Mouse (Mus musculus) limb, embryonic 15.5 days (tissue): ENCODE results near the gene Spata32. TPM values are rescaled to one million over a fixed set of nuclear protein-coding genes. Genes with fewer than 3 reads are reported as not detected.

Experiments used
- polyA plus RNA-seq: library from polyadenylated mRNA; unstranded; fragments of >200 nt; fragmentation: Nextera tagmentation; extraction: Ambion mirVana; gene quantifications from 2 replicates; pipeline ENCODE4 v1.2.1, GENCODE M21; 2015

Spata32 gene
- polyA plus RNA-seq, 1 experiment from 2014 or later, result not detected

Other genes with a start within 250 kb of the Spata32 start
- 47.6 and 54.0 TPM in 2 replicates for gene Nmt1, start 190.2 kb downstream of the Spata32 start, polyA plus RNA-seq
- 129 and 136 TPM in 2 replicates for gene Dcakd, start 190.1 kb downstream of the Spata32 start, polyA plus RNA-seq
- 6.5 and 7.6 TPM in 2 replicates for gene Plcd3, start 116.8 kb downstream of the Spata32 start, polyA plus RNA-seq
- 27.8 and 34.6 TPM in 2 replicates for gene Acbd4, start 116.8 kb downstream of the Spata32 start, polyA plus RNA-seq
- gene Hexim1, start 102.2 kb downstream of the Spata32 start, polyA plus RNA-seq, result 5.0 and 5.8 TPM in 2 replicates
- gene Hexim2, start 86.0 kb downstream of the Spata32 start, polyA plus RNA-seq, result 11.7 and 12.2 TPM in 2 replicates
- 2.4 and 3.0 TPM in 2 replicates for gene Fmnl1, start 47.3 kb downstream of the Spata32 start, polyA plus RNA-seq
- 0.67 and 1.0 TPM in 2 replicates for gene 1700023F06Rik, start 9.9 kb downstream of the Spata32 start, polyA plus RNA-seq
- gene Map3k14, start 49.0 kb upstream of the Spata32 start, polyA plus RNA-seq, result 4.3 and 5.3 TPM in 2 replicates
- gene Arhgap27, start 145.3 kb upstream of the Spata32 start, polyA plus RNA-seq, result 11.7 and 14.0 TPM in 2 replicates
- gene Plekhm1, start 194.3 kb upstream of the Spata32 start, polyA plus RNA-seq, result 8.4 and 8.6 TPM in 2 replicates